Mouse (Mus musculus) ovary, adult 18-20 months (tissue): ENCODE results near the gene Hist1h2aa.

Source experiments
- DNase-seq: peaks from one replicate; pipeline ENCODE4 v3.0.0; 2022; ENCODE audit warnings: low spot score, mixed read lengths

Hist1h2aa gene

GRCm38 (mm10) chr13:23946254-23946653 is 12.0 kb downstream of the Hist1h2aa start:
- no peak for DNase-seq

DNA sequence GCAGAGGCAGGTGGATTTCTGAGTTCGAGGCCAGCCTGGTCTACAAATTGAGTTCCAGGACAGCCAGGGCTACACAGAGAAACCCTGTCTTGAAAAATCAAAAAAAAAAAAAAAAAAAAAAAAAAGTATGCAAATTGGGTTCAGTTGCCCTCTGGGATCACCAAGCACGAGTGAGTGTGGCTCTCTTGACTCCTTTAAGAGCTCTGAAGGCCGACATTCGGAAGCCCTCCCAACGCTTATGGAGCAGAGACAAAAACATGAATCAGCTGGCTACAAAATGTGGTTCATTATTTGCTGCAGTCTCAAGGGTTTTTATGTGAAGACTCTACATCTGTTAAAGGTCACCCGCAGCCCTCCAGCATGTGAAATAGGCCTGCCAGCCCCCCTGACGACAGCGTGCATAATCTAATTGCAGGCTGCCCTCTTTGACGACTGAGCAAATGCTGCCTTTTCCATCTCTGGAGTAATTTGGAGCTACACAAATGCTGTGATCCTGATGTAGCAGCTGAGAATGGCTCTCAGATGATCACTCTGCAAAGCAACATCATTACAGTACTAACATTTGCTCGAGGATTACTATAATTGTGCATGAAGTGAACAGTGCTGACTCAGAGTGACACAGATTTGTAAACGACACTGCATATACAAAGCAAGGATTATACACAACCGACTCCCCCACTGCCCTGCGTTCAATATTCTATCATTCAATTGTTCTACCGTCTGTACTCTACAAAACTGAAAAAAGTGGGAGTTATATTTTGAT is 15.4 kb downstream of the Hist1h2aa start:
- DNase-seq: no peak

DNA sequence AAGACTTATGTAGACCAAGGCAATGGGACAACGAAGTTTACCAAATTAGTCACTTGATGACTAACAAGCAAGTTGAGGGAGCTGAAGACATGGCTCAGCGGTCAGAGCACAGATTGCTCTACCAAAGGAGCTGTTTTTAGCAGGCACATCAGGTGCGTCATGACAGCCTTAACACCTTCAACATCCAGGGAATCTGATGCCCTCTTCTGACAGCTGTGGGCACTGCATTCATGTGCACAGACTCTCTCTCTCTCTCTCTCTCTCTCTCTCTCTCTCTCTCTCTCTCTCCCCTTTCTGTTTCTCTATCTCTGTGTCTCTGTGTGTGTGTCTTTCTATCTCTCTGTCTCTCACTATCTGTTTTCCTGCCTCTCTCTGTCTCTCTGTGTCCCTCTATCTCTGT is 16.7 kb downstream of the Hist1h2aa start:
- no peak for DNase-seq

GRCm38 (mm10) chr13:23959776-23960175 is 25.5 kb downstream of the Hist1h2aa start:
- DNase-seq: no peak

DNA sequence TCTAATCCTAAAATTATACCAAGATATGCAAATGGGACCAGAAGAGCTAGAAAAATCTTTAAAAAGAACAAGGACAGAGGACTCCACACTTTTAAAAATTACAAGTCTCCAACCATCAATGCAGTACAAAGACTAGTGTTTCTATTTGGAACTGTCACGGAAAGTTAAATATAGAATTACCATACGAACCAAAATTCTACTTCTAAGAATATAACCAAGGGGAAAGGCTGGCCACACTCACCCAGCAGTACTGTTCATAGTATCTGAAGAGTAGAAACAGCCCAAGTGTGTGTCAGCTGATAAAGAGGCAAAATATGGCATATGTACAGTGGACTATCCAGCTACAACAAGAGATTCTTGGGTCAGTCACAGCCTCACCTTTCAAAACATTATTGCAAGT is 30.6 kb downstream of the Hist1h2aa start:
- DNase-seq: no peak

DNA sequence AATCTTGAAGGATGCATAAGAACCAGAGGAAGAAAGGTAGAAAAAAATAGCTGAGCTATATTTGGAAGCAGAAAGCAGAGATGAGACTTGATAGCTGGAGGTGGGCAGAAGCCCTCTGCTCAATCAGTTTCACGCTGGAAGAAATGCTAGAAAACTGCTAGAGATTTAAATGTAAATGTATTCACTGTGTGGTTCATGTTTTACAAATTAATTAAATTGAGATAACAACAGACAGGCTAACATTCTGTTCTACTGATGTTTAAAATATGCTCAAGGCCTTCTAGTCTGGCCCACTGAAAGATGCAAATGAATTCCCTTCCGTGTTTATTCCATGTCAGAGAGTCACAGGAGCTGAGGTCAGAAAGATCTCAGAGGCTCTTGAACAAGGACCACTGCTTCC is 37.6 kb downstream of the Hist1h2aa start:
- no peak for DNase-seq

DNA sequence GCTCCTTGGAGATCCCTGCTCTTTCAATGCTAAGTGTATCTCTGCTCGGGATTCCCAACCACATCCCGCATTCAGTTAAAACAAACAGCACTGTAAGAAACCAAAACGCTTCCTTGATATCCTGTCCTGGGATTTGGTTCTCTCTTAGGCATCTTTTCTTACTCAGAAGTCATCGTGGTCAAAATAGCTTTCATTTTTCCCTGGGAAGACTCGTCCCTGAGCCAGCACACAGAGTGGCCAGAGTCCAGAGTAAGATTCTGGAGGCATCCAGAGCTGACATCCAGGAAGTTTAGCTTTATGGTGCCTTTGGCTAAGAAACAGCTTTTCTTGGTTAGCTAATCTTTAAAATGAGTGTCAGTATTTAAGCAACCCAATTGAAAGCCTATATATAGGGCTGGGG is 38.0 kb downstream of the Hist1h2aa start:
- DNase-seq: no peak
